Mouse (Mus musculus) bone marrow, adult 2 months (tissue): Measurements from ENCODE around the gene Anxa3.

Experiments used
- CTCF ChIP-seq: fragments of 200-500 bp; IDR thresholded peaks from 2 replicates; pipeline ENCODE4 v1.5.1; 2011; ENCODE audit warnings: low read length, control low read depth; ENCODE audit not compliant: control insufficient read depth, insufficient read depth
- POLR2A ChIP-seq: fragments of 200-500 bp; IDR thresholded peaks from 2 replicates; pipeline ENCODE4 v1.6.1; 2011; ENCODE audit warnings: low read depth, mild to moderate bottlenecking, control low read depth, low read length, borderline replicate concordance; ENCODE audit not compliant: control insufficient read depth

GRCm38 (mm10) chr5:96797465-96797864 lies 4.3 kb downstream of the Anxa3 start:
- TF ChIP-seq CTCF (no peak), POLR2A (no peak)
